Mouse (Mus musculus) forebrain, embryonic 11.5 days (tissue): Measurements from ENCODE around the gene Gm20388. TPM values are rescaled to one million over a fixed set of nuclear protein-coding genes. Genes with fewer than 3 reads are reported as not detected.
A peak's percentile ranks its signal among the peaks of the same experiment; 100 is the strongest.

Experiments used
- ATAC-seq: fragments of 200-750 bp; cut with Nextera tagmentation; replicated peaks from 2 replicates; pipeline ENCODE4 v1.8.0; 2017; ENCODE audit warnings: moderate TSS enrichment; ENCODE audit not compliant: low FRiP score
- DNase-seq: peaks from one replicate; pipeline ENCODE4 v3.0.0-alpha.2; 2017; ENCODE audit warnings: low spot score
- H3K27ac ChIP-seq: fragments of 300-500 bp; sonication (generic); 2 replicates; pipeline ENCODE4 v1.5.1; 2014; ENCODE audit warnings: low read depth, low read length
- H3K27me3 ChIP-seq: fragments of 300-500 bp; sonication (generic); 2 replicates; pipeline ENCODE4 v1.6.1; 2014; ENCODE audit warnings: mild to moderate bottlenecking, low read length, mixed read lengths; ENCODE audit not compliant: control insufficient read depth, insufficient read depth
- H3K36me3 ChIP-seq: fragments of 300-500 bp; sonication (generic); 2 replicates; pipeline ENCODE4 v1.6.1; 2014; ENCODE audit warnings: mild to moderate bottlenecking, low read length, moderate library complexity, mixed read lengths; ENCODE audit not compliant: control insufficient read depth, insufficient read depth
- H3K4me1 ChIP-seq: fragments of 300-500 bp; sonication (generic); replicated peaks from 2 replicates; pipeline ENCODE4 v1.6.1; 2014; ENCODE audit warnings: low read length, mixed read lengths; ENCODE audit not compliant: control insufficient read depth, insufficient read depth
- H3K4me2 ChIP-seq: fragments of 300-500 bp; sonication (generic); 2 replicates; pipeline ENCODE4 v1.6.1; 2014; ENCODE audit warnings: low read depth, mild to moderate bottlenecking, low read length, moderate library complexity, mixed read lengths; ENCODE audit not compliant: severe bottlenecking
- H3K4me3 ChIP-seq: fragments of 300-500 bp; sonication (generic); 2 replicates; pipeline ENCODE4 v1.5.1; 2014; ENCODE audit warnings: low read depth, low read length
- H3K9ac ChIP-seq: fragments of 300-500 bp; sonication (generic); 2 replicates; pipeline ENCODE4 v1.6.1; 2014; ENCODE audit warnings: low read length
- H3K9me3 ChIP-seq: fragments of 300-500 bp; sonication (generic); 2 replicates; pipeline ENCODE4 v1.6.1; 2016; ENCODE audit warnings: low read length, mixed read lengths; ENCODE audit not compliant: control insufficient read depth
- WGBS: fragments of 180-500 bp; shearing (Covaris S2); extraction: QIAGEN DNeasy Blood & Tissue Kit; methylation state at CpG from one replicate; pipeline ENCODE4 v1.1.7; 2014; 5-methylcytosine and 5-hydroxymethylcytosine counted together
- polyA plus RNA-seq: library from polyadenylated mRNA; unstranded; fragments of >200 nt; fragmentation: Nextera tagmentation; extraction: Ambion mirVana; gene quantifications from 2 replicates; pipeline ENCODE4 v1.2.1, GENCODE M21; 2014

The Gm20388 gene
- polyA plus RNA-seq, 1 experiment from 2014 or later = not detected

DNA sequence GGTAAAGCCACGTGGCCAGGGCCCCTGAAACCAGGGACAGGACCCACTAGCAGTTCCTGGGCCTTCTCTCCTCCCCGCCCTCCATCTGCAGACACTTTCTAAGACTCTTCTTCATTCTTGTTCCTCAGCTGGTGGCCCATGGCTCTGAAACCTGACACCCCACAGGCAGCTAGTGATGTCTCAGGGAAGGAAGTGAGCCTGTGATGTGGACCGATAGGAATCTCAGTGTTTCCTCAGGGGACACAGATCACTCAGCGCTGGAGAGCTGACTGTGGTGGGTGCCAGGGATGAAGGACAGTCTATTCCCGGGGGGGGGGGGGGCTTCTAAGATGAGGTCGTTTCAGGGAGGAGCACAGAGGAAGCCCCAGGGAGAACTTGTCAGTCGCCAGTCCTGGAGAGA lies 1318.9 kb downstream of the Gm20388 start:
- no peak overlapping the region for H3K9ac ChIP-seq
- no peaks in the 10 kb centered on the region for H3K9me3 ChIP-seq
- H3K36me3 ChIP-seq = no peaks in the 10 kb centered on the region
- DNase-seq (no peak), ATAC-seq (no peak)
- H3K4me2 ChIP-seq = no peak overlapping the region
- H3K27ac ChIP-seq = no peak overlapping the region
- no peaks in the 10 kb centered on the region for H3K4me1 ChIP-seq
- no peaks in the 10 kb centered on the region; the same call in 1 of the 2 replicates for H3K27me3 ChIP-seq
- WGBS = 40% methylated on average over 7 of the region's 7 CpGs
- no peak overlapping the region for H3K4me3 ChIP-seq

DNA sequence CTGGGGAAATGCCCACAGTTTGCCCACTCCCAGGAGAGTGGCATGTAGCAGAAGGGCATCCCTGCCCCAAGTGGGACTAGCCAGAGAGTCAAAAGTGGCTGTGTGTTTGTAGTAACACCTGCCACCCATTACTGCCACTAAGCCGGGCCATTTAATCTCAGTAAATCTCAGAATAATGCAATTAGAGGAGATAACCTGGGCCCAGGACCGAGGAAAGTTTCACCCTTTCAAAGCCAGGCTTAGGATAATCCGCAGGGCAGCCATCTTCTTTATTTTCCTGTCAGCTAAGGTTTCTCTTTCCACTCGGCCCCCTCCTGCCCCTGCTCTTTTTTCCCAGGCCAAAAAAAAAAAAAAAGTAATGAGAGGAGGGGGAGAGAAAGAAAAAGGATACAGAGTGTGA lies 1322.6 kb downstream of the Gm20388 start:
- no peak overlapping the region for H3K27ac ChIP-seq
- DNase-seq = no peak
- H3K4me3 ChIP-seq = no peak overlapping the region
- H3K4me2 ChIP-seq = no peak overlapping the region
- 5% methylated on average over 4 of the region's 4 CpGs for whole genome bisulfite sequencing
- ATAC-seq = no peak
- H3K27me3 ChIP-seq = no peaks in the 10 kb centered on the region
- no peaks in the 10 kb centered on the region for H3K36me3 ChIP-seq
- no peaks in the 10 kb centered on the region for H3K4me1 ChIP-seq
- no peak overlapping the region for H3K9ac ChIP-seq
- H3K9me3 ChIP-seq = no peaks in the 10 kb centered on the region

DNA sequence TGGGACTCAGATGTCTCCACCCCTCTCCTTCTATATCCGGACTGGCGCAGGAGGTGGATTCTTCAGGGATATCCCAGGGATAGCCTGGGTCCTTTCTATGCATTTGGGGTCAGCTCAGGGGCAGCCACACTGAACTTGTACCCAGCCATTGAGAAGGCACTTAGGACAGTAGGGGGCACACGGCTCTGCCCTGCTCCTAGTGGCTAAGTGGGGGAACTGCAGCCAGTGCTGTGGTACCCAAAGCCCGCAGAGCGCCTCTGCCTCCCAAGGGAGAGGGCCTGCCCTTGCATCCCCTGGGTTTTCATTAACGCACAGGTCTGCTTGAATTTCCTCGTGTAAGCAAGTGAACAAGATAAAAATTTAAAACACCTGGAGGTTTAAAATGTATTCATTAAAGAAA lies 1324.3 kb downstream of the Gm20388 start:
- ATAC-seq = no peak
- 62% methylated on average over 7 of the region's 7 CpGs for WGBS
- no peak overlapping the region for H3K27ac ChIP-seq

DNA sequence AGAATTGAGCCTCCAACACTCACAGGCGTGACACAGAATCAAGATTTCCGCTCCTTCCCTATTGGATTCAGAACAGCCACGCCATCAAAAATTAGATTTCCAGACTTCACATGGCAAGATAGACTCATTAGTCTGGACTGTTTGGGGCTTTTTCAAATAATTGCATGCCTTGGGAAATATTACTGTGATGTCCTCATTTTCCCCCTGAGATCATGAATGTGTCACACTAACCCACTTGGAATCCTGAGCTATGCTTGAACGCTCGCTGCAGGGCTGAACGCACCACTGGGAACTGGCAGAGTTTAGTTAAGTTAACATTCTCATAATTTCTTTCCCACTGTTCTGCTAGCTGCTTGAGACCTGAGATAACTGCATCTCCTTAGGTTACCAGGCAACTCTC lies 1329.0 kb downstream of the Gm20388 start:
- Histone ChIP-seq H3K36me3 (no peaks in the 10 kb centered on the region), H3K27ac (no peak overlapping the region), H3K9ac (no peak overlapping the region), H3K4me2 (no peak overlapping the region), H3K4me1 (peaks cover 22% of the 10 kb centered on the region), H3K27me3 (no peaks in the 10 kb centered on the region), H3K4me3 (no peak overlapping the region), H3K9me3 (no peaks in the 10 kb centered on the region)
- DNase-seq = no peak
- WGBS = 88% methylated on average over 6 of the region's 6 CpGs
- ATAC-seq = no peak

More for the DNA sequence above, 1324.3 kb downstream of the Gm20388 start:
- no peaks in the 10 kb centered on the region for H3K27me3 ChIP-seq
- no peaks in the 10 kb centered on the region for H3K4me1 ChIP-seq
- no peak for DNase-seq
- no peaks in the 10 kb centered on the region for H3K36me3 ChIP-seq
- H3K4me3 ChIP-seq = no peak overlapping the region
- H3K9ac ChIP-seq = no peak overlapping the region
- no peak overlapping the region for H3K4me2 ChIP-seq
- H3K9me3 ChIP-seq = no peaks in the 10 kb centered on the region

DNA sequence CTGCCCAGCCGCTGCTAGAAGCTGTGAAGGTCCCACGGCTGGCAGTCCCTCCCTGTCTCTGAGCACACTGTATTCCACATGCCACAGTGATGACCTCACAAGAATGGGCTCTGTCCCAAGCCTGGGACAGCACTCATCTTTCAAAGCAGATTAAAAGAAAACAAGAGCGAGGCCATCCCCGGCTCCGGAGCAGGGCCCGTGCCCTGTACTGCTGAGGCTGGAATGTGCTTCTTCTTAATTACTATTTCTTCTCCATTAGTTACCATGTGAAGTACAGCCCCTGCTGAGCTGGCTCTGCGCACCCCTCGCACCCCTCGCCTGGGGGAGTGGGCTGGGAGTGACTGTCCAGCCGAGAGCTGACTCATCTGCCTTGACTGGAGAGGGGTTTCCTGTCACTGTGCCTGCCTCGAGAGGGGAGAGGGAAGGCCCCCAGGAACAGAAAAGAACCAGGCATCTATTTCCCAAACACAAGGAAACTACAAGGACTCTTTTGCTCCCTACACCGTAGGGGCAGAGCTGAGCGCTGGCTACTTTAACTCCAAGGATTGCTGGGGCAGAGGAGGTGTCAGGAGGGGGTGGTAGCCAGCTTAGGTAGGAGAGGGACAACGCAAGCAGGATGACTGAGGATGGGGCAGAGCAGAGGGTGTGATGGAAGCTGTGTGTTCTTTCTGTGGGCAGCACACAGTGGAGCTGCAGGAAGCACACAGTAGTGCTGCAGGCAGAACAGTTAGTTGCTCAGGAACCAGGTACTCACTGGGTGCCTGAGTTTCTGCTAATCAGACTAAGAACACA lies 1331.3 kb downstream of the Gm20388 start:
- no peak for DNase-seq
- Histone ChIP-seq H3K27me3 (no peaks in the 10 kb centered on the region), H3K4me2 (0 out of 2 replicates have a peak overlapping the region, but pooled peaks have one; percentile 27), H3K36me3 (no peaks in the 10 kb centered on the region), H3K27ac (0 out of 2 replicates have a peak overlapping the region, but pooled peaks have one; percentile 37), H3K4me3 (no peak overlapping the region), H3K4me1 (peaks cover 22% of the 10 kb centered on the region), H3K9me3 (no peaks in the 10 kb centered on the region), H3K9ac (peak overlapping the region; percentile 16; the same call in 1 of the 2 replicates)
- ATAC-seq = peak; percentile 56; the same call in 1 of the 2 replicates
- 8% methylated on average over 14 of the region's 14 CpGs for WGBS

DNA sequence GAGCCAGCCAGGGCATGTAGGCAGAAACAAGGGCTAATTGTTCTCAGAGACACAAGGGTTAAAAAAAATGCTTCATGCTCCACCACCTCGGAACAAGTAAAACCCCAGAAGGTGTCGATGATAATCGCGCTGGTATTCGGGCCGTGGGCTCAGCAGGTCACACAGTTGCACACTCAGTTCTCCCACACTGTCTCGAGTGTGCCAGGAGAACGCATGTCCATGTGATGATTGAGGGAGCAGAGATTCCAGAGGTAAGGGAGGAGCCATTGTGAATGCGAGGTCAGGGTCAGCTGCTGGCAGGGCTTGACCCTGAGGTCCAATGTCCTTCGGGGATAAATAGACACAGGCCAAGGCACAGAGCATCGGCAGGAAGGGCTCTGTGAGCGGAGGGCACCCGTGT lies 1332.0 kb downstream of the Gm20388 start:
- peaks cover 22% of the 10 kb centered on the region for H3K4me1 ChIP-seq
- H3K4me3 ChIP-seq = no peak overlapping the region
- DNase-seq = no peak
- no peak for ATAC-seq
- 8% methylated on average over 13 of the region's 13 CpGs for WGBS
- H3K27ac ChIP-seq = no peak overlapping the region
- H3K9me3 ChIP-seq = no peaks in the 10 kb centered on the region
- H3K27me3 ChIP-seq = no peaks in the 10 kb centered on the region
- H3K4me2 ChIP-seq = 0 out of 2 replicates have a peak overlapping the region, but pooled peaks have one; percentile 8
- no peak overlapping the region; the same call in 1 of the 2 replicates for H3K9ac ChIP-seq
- no peaks in the 10 kb centered on the region for H3K36me3 ChIP-seq

DNA sequence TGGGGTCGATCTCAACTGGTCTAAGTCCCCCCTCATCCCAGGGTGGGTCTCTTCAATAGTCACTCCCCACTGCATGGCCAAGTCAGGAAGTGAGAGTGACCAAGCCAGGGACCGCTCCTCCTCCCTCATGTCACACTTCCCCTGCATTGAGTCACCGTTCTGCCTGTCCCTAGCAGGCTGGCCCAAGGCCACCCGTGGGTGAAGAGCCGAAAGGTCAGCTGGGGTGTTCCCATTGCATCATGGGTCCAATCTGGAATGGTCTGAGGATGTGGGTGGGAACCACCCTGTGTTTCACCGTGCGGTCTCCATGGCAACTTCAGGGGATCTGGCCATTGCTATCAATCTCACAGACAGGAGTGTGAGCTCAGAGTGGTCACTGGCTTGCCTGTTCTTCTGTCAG lies 1338.2 kb downstream of the Gm20388 start:
- Histone ChIP-seq H3K4me3 (no peak overlapping the region), H3K4me2 (no peak overlapping the region), H3K4me1 (no peaks in the 10 kb centered on the region), H3K27me3 (no peaks in the 10 kb centered on the region), H3K9me3 (no peaks in the 10 kb centered on the region), H3K27ac (no peak overlapping the region), H3K36me3 (no peaks in the 10 kb centered on the region), H3K9ac (no peak overlapping the region)
- DNase-seq (no peak), ATAC-seq (no peak)
- WGBS = 86% methylated on average over 7 of the region's 7 CpGs

DNA sequence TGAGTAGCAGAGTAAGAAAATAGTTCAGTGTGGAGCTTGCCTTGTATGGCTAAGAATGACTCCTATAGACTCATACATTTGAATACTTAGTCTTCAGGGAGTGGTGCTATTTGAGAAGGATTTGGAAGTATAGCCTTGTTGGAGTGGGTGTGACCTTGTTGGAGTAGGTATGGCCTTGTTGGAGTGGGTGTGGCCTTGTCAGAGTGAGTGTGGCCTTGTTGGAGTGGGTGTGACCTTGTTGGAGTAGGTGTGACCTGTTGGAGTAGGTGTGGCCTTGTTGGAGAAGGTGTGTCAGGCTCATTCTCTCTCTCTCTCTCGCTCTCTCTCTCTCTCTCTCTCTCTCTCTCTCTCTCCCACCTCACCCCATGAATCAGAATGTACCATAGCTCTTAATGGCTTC lies 1338.8 kb downstream of the Gm20388 start:
- WGBS = 75% methylated on average over 1 of the region's 1 CpGs
- Histone ChIP-seq H3K27me3 (no peaks in the 10 kb centered on the region), H3K27ac (no peak overlapping the region), H3K9ac (no peak overlapping the region), H3K4me1 (no peaks in the 10 kb centered on the region), H3K4me2 (no peak overlapping the region), H3K4me3 (no peak overlapping the region), H3K36me3 (no peaks in the 10 kb centered on the region), H3K9me3 (no peaks in the 10 kb centered on the region)
- ATAC-seq (no peak), DNase-seq (no peak)

DNA sequence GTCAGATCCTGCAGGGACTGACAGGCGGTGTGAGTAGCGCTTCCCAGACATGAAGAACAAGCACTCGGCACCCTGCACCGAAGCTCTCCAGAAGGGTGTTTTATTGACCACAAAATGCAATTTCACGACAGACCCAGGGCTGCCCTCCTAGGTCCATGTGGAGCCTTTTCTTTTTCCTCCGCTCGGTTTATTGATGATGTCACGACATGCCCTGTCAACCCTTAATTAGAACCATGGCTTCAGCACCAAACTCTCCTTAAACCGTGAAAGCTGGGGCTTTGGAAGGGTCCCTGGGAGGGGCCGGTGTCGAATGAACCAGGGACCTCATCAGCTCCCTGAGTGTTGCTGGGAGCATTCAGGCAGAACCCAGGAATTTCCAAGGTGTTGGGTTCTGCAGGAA lies 1340.4 kb downstream of the Gm20388 start:
- no peak overlapping the region for H3K9ac ChIP-seq
- no peak for DNase-seq
- no peak for ATAC-seq
- no peaks in the 10 kb centered on the region for H3K27me3 ChIP-seq
- no peaks in the 10 kb centered on the region for H3K4me1 ChIP-seq
- 57% methylated on average over 11 of the region's 11 CpGs for WGBS
- H3K4me3 ChIP-seq = no peak overlapping the region
- H3K4me2 ChIP-seq = no peak overlapping the region
- H3K36me3 ChIP-seq = no peaks in the 10 kb centered on the region
- no peak overlapping the region for H3K27ac ChIP-seq
- no peaks in the 10 kb centered on the region for H3K9me3 ChIP-seq
